Mouse (Mus musculus) layer of hippocampus, adult 11-12 months (tissue): ENCODE results near the gene R3hdm4.
A peak's percentile ranks its signal among the peaks of the same experiment; 100 is the strongest.

ENCODE experiments used
- DNase-seq: peaks from one replicate; pipeline ENCODE4 v3.0.0; 2022; ENCODE audit warnings: low spot score

R3hdm4 gene

DNA sequence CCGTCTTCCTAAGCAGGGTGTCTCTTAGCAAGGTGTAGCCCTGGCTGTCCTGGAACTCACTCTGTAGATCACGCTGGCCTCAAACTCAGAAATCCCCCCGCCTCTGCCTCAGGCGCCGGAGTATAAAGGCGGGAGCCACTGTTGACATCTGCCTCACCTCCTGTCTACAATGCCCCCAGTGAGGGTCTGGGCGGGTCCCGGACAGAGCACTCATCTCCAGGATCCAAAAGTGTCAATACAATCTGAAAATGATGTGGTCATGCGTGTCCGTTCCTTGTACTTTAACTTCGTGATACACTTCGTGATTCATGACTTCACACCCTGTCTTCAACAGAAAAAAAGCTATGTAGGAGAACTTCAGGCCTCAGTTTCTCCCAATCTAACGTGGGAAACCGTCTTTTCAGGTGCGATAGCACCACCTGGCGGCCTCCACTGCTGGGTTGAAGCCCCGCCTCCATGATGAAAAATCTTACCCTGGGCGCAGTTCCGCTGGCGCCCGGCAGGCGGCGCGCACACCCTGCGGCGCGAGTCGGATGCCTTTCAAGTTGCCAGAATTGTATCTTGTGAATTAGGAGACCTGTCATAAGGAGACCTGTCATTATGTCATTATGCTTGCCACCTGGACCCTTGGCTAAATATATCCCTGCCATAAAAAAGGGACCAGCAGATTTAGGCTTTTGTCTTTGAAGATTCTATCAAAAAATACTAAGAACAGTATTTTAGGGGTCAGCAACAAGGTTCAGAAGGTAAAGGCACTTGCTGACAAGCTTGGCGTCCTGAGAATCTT lies 4.2 kb upstream of the R3hdm4 start:
- DNase-seq, result peak; percentile 97

DNA sequence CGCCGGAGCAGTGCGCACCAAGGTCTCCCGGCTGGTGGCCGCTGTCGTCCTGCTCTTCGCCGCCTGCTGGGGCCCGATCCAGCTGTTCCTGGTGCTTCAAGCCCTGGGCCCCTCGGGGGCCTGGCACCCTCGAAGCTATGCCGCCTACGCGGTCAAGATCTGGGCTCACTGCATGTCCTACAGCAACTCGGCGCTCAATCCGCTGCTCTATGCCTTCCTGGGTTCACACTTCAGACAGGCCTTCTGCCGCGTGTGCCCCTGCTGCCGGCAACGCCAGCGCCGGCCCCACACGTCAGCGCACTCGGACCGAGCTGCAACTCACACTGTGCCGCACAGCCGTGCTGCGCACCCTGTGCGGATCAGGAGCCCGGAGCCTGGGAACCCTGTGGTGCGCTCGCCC lies 564 bp upstream of the R3hdm4 start:
- no peak for DNase-seq

DNA sequence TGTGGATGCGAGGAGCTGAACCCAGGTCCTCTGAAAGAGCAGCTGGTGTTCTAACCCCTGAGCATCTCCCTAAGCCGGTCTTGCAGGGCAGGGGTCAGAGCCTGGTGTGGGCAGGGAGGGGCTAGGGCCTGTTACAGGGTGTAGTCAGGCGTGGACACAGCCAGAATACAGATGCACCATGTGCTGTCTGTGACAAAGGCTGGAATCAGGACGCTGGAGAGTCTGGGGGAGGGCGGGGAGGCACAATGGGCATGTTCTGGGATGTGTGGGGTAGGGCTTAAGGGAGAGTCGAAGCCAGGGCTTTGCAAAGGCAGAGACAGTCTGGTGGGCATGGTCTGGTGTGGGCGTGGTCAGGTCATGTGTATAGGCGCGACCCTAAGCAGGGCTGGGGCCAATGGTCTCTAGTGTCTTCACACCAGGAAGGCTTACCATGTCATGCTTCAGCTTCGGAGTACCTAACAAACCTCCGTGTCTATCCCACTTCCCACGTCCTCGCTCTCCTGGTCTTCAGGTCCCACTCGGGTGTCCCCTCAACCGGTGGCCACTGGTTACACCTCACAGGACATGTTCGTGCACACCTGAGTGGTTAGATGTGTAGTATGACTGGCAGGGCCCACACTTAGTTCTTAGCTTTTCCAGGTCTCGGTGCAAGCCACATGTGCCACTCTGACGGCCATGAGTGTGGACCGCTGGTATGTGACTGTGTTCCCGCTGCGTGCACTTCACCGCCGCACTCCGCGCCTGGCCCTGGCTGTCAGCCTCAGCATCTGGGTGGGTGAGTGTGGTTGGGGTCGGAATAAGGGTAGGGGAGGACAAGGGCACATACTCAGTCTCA lies 735 bp downstream of the R3hdm4 start:
- no peak for DNase-seq

GRCm38 (mm10) chr10:79919251-79919849 lies 1.7 kb downstream of the R3hdm4 start:
- DNase-seq, result no peak

DNA sequence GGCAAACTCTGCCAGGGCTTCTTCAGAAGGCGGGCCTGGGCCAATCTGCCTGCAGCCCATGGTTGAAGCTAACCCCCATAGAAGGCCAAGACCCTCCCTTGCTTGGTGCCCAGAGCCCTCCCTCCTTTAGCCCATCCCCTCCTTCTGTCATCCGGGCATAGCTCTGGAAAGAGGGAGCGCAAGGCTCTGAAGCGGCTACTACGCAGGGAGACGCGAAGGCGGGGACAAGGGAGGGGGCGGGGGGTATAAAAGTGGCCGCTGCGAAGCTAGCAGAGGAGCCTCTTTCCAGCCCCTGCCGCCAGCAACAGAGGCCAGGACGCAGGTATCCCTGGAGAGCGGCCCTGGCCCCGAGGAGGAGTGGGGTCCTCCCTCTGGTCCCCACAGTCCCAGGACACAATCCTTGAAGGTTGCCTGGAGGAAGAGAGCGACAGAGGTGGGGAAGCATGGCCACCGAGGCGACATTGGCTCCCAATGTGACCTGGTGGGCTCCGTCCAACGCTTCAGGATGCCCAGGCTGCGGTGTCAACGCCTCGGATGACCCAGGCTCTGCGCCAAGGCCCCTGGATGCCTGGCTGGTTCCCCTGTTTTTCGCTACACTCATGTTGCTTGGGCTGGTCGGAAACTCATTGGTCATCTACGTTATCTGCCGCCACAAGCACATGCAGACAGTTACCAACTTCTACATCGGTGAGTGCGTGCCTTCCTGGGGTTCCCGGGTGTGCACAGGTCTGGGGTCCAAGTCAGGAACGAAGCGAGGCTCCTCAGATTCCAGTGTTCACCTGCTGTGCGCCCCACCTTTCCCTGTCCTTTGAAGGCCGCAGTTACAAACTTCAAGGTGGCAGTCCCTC lies 2.6 kb downstream of the R3hdm4 start:
- no peak for DNase-seq

GRCm38 (mm10) chr10:79917532-79918100 lies 3.4 kb downstream of the R3hdm4 start:
- no peak for DNase-seq

DNA sequence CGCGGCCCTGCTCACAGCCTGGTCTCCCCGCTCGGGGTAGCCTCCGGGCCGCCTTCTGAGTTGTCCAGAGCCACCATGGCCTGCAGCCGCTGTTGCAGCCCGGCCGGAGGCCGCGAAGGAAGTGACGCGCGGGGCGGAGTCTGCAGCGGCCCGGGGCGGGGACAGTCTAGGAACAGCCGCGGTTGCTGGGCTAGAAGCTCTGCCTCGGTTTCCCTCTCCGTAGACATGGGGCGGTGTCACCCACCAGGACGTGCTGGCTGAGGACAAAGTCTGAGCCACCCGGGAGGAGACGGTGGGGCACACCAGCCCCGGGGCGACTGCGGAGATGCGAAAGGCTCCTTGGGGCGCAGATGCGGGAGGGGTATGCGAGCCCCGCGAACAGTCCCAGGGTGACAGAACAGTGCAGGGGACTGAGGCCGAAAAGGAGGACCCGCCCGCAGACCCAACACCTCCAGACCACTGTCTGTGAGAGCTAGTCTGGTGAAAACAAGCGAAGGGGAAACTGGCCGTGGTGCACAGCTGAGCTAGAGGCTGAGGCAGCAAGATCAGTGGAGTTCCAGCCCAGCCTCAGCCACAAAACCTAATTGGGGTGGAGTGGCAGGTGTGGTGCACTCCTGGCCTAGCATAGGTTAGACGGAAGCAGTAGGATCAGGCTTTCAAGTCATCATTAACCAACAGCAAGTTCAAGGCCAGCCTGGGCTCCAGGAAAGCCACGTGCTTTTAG lies 4.0 kb downstream of the R3hdm4 start, which contains the start of gene Kiss1r:
Gene Kiss1r (plus strand): TSS at position 164 of the 724 bp plus-strand sequence.
- peak; percentile 81 for DNase-seq

DNA sequence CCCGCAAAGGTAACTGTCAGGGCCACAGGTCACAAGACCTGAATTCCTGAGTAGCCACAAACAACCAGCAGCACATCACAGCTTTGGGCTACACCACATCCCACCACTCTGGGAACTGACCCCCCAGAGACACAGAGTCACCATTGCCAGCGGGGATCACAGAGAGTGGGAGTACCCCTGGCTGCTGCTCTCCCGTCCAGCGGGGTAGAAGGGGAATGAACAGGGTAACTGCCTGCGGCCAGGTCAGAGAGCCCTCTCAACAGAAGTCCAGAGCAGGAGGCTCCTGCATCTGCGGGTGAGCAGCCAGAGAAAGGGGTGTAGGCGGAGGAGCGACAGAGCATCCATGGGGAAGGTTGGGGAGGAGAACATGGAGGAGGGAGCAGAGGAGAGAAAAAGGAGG lies 4.9 kb downstream of the R3hdm4 start:
- no peak for DNase-seq

- no peak for DNase-seq
Measured at GRCm38 (mm10) chr10:79914948-79915596, 5.9 kb downstream of the R3hdm4 start.

GRCm38 (mm10) chr10:79914131-79914947 lies 6.7 kb downstream of the R3hdm4 start:
- no peak for DNase-seq

DNA sequence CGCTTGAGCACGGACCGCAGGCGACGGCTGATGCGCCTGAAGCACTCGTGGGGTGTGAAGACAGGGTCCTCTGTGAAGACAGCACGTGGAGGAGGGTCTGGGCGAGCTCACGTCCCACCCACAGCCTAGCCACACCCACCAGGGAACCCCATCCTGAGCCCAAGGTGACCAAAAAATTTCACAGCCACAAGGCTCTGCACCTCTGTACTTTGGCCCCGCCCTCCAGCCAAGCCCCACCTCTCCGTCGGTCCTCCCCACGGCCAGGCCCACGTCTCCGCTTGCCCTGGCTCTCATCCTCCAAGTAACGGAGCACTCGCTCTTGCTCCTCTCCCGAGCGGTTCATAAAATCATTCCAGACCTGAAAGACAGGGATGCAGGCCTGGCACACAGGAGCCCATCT lies 8.6 kb downstream of the R3hdm4 start:
- DNase-seq, result no peak

DNA sequence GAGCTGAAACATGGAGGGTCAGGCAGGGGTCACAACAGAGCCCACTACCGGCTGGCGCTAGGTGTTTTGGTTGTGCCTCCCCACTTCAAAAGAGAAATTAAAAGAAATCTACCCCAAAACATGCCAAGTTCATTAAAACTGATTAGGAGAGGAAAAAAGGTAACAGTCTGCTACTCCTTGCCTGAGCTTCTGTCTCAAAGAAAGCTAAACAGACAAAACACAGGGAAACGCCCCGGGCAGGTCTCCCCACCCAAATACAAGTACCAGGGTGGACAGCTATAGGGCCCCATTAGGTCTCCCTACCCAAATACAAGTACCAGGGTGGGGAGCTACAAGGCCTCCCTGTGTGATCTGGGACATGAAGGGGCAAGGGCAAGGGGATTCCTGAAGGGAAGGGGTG lies 10.5 kb downstream of the R3hdm4 start, which contains the start of gene Gm26602:
Gene Gm26602 (plus strand): TSS at position 301 of the 400 bp plus-strand sequence.
- no peak for DNase-seq

GRCm38 (mm10) chr10:79909092-79909922 lies 11.7 kb downstream of the R3hdm4 start:
- DNase-seq, result peak; percentile 58

DNA sequence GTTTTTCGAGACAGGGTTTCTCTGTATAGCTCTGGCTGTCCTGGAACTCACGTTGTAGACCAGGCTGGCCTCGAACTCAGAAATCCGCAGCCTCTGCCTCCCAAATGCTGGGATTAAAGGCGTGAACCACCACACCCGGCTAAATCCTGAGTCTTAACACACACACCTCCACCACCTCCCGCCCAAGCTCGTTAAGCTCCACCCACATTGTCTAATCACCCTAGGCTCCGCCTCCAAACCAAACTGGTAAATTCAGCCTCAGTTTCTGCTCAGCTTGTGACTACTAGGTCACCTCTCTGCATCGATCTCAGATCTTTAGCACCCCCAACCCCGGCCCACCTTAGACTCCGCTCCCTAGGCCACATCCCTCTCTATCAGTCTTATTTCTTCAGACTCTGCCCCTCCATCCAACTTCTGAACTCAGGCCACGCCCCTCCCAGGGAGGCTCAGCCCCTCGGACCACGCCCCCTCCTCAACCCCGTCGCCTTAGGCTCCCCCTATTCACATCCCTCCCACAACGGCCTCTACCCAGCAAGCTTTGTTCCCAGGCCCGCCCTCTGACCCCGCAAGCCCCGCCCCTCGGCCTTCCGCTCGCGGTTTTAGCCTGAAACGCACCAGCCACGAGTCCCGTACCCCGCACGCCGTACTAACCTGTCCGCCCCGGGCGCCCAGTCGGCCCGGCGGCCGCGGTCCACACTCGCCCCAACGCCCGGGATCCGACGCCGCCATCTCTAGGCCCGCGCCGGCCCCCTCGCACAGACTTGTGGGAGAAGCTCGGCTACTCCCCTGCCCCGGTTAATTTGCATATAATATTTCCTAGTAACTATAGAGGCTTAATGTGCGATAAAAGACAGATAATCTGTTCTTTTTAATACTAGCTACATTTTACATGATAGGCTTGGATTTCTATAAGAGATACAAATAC lies 12.6 kb downstream of the R3hdm4 start, which contains the start of gene Med16:
Gene Med16 (minus strand): TSS at position 757 of the 925 bp plus-strand sequence.
- peak; percentile 96 for DNase-seq

GRCm38 (mm10) chr10:79907415-79907814 lies 13.6 kb downstream of the R3hdm4 start:
- DNase-seq, result no peak

DNA sequence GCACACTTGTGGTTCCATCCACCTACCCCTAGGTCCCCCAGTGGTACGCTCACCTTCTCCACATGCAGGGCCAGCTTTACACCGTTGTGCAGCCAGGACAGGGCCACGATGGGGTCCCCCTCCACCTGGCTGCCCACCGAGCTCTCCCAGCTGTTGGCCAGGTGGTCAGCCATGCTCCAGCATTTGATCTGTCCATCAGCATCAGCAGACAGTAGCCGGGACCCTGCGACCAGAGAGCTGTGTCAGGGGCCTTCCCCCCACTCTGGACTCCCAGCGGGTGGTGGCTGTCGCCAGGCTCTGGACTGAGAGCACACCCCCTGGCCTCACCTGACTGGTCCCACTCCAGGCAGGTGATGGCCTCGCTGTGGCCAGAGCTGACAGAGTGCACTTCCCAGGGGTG lies 14.3 kb downstream of the R3hdm4 start:
- DNase-seq, result no peak

DNA sequence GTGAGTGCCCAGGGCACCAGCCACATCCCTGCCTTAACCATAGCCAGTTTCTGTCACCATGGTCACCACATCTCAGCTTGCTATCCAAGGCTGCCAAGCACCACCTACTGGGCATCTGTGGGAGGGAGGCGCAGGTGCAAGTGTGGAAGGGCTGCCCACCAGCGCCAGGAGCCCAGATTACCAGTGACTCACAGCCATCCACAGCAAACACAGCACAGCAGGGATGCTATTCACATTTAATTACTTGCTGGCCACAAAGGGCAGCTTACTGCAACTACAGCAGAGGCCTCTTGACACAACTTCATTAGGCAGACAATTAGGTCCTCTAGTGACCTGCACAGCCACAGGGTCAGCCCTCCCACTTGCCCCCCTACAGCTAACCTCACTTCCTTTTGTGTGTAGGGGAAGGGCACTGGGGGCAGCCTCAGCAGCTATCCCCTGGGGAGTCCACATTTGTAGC lies 20.0 kb downstream of the R3hdm4 start:
- DNase-seq, result peak; percentile 81
